Comparison of ENCODE assay signal across 21 mouse cellular contexts in the genomic region with DNA sequence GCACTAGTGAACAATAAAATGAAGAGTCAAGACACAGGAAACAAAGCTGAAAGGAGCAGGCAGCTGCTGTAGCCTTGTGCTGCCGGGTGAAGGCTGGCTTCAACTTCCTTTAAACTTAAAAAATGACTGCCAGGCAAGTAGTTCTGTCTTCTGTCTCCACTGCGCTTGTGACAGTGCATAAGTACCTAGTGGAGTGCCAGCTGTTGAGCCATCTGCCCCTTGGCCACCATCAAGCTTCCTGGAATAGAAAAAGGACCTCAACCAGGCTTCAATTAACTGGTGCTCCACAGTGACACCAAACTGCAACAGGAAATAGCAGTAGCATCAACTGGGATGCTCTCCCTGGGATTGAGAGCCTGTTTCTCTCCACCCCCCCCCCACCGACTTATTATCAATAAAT.
DNase-seq lines count a peak whose midpoint lies in the region; ATAC-seq and TF ChIP-seq lines count a peak whose summit lies in the region.
"Had no signal": no experiment of that assay in that cellular context is flagged by ENCODE, and none has a peak within 500 bp of the region (broad histone marks: within the 10 kb centered on the region; RNA-seq: fewer than 3 reads in every experiment).

No protein-coding gene starts in this region.

- H3K9me3 ChIP-seq in forebrain, embryonic 14.5 days (replicated peaks; ENCODE audit: control insufficient read depth, low read length): no peaks in the 10 kb centered on the region
- H3K9me3 ChIP-seq in forebrain, embryonic 12.5 days: no peaks in the 10 kb centered on the region
- no peaks in the 10 kb centered on the region for H3K9me3 ChIP-seq in hindbrain, embryonic 16.5 days (ENCODE audit: control insufficient read depth, low read length)
- H3K9me3 ChIP-seq in hindbrain, embryonic 10.5 days: no peaks in the 10 kb centered on the region
- H3K9me3 ChIP-seq: embryonic facial prominence, embryonic 13.5 days; forebrain, embryonic 15.5 days; heart, embryonic 15.5 days; hindbrain, embryonic 15.5 days had no signal

- no peak for TF ChIP-seq POLR2A in brain, embryonic 14.5 days (IDR thresholded peaks at IDR 0.05; ENCODE audit: borderline replicate concordance, extremely low read depth, insufficient read depth, insufficient read length, poor library complexity, severe bottlenecking)

- intact Hi-C loops in left cerebral cortex, postnatal 4 days (cut with DNase I): no loop called here
- intact Hi-C loops in left cerebral cortex, postnatal 10 days (cut with DNase I): no loop called here

- H3K4me3 ChIP-seq in forebrain, embryonic 14.5 days (ENCODE audit: low read depth, low read length): no peak overlapping the region
- H3K4me3 ChIP-seq in forebrain, embryonic 12.5 days (replicated peaks): no peak overlapping the region
- no peak overlapping the region for H3K4me3 ChIP-seq in hindbrain, embryonic 16.5 days (ENCODE audit: low read length)
- H3K4me3 ChIP-seq in hindbrain, embryonic 10.5 days: no peak overlapping the region
- H3K4me3 ChIP-seq: embryonic facial prominence, embryonic 13.5 days; forebrain, embryonic 15.5 days; heart, adult 2 months; heart, embryonic 15.5 days; hindbrain, embryonic 15.5 days had no signal

- no peak for TF ChIP-seq CTCF in brain, embryonic 14.5 days (IDR thresholded peaks at IDR 0.05; ENCODE audit: borderline replicate concordance, extremely low read depth, insufficient read depth, insufficient read length)

- WGBS in forebrain, embryonic 14.5 days: 70% methylated on average over 3 of the region's 3 CpGs
- 74% methylated on average over 3 of the region's 3 CpGs for WGBS in forebrain, embryonic 12.5 days
- 59% methylated on average over 3 of the region's 3 CpGs for WGBS in hindbrain, embryonic 16.5 days
- WGBS in hindbrain, embryonic 10.5 days: 77% methylated on average over 3 of the region's 3 CpGs

- no peak overlapping the region for H3K9ac ChIP-seq in forebrain, embryonic 14.5 days (ENCODE audit: low read length)
- no peak overlapping the region for H3K9ac ChIP-seq in forebrain, embryonic 12.5 days
- no peak overlapping the region for H3K9ac ChIP-seq in hindbrain, embryonic 16.5 days (ENCODE audit: low read depth, low read length)
- H3K9ac ChIP-seq: embryonic facial prominence, embryonic 13.5 days; forebrain, embryonic 15.5 days; heart, embryonic 15.5 days; hindbrain, embryonic 15.5 days had no signal

- ATAC-seq in forebrain, embryonic 14.5 days: no peak
- ATAC-seq in forebrain, embryonic 12.5 days (ENCODE audit: low FRiP score): no peak
- ATAC-seq in hindbrain, embryonic 16.5 days: peak; percentile 45; the same call in 1 of the 2 replicates
- ATAC-seq: forebrain, embryonic 15.5 days had no signal

- no peaks in the 10 kb centered on the region for H3K27me3 ChIP-seq in forebrain, embryonic 14.5 days (replicated peaks; ENCODE audit: control insufficient read depth, insufficient read depth, low read length)
- H3K27me3 ChIP-seq in forebrain, embryonic 12.5 days: no peaks in the 10 kb centered on the region
- H3K27me3 ChIP-seq in hindbrain, embryonic 16.5 days (replicated peaks; ENCODE audit: control insufficient read depth, insufficient read depth, low read length): no peaks in the 10 kb centered on the region
- no peaks in the 10 kb centered on the region for H3K27me3 ChIP-seq in hindbrain, embryonic 10.5 days (ENCODE audit: insufficient read depth, poor library complexity, severe bottlenecking)
- H3K27me3 ChIP-seq: embryonic facial prominence, embryonic 13.5 days; heart, embryonic 15.5 days; hindbrain, embryonic 15.5 days had no signal

- 0 out of 2 replicates have a peak, but pooled peaks cover 6% of the 10 kb centered on the region for H3K4me1 ChIP-seq in forebrain, embryonic 14.5 days (ENCODE audit: control insufficient read depth, insufficient read depth, low read length)
- H3K4me1 ChIP-seq in forebrain, embryonic 12.5 days: peaks cover 3% of the 10 kb centered on the region; the same call in 1 of the 2 replicates
- no peaks in the 10 kb centered on the region for H3K4me1 ChIP-seq in hindbrain, embryonic 16.5 days (ENCODE audit: control insufficient read depth, insufficient read depth, low read depth, low read length)
- no peaks in the 10 kb centered on the region for H3K4me1 ChIP-seq in hindbrain, embryonic 10.5 days (replicated peaks)
- H3K4me1 ChIP-seq: embryonic facial prominence, embryonic 13.5 days; heart, embryonic 15.5 days; hindbrain, embryonic 15.5 days had no signal

- no peaks in the 10 kb centered on the region for H3K36me3 ChIP-seq in forebrain, embryonic 14.5 days (ENCODE audit: control insufficient read depth, insufficient read depth, low read length)
- H3K36me3 ChIP-seq in forebrain, embryonic 12.5 days (replicated peaks): no peaks in the 10 kb centered on the region
- no peaks in the 10 kb centered on the region for H3K36me3 ChIP-seq in hindbrain, embryonic 16.5 days (ENCODE audit: control insufficient read depth, insufficient read depth, low read length)
- no peaks in the 10 kb centered on the region for H3K36me3 ChIP-seq in hindbrain, embryonic 10.5 days
- H3K36me3 ChIP-seq: embryonic facial prominence, embryonic 13.5 days; forebrain, embryonic 15.5 days; heart, embryonic 15.5 days; hindbrain, embryonic 15.5 days had no signal

- H3K4me2 ChIP-seq in forebrain, embryonic 14.5 days (ENCODE audit: low read length): no peak overlapping the region
- no peak overlapping the region for H3K4me2 ChIP-seq in forebrain, embryonic 12.5 days
- no peak overlapping the region for H3K4me2 ChIP-seq in hindbrain, embryonic 16.5 days (ENCODE audit: low read length)
- H3K4me2 ChIP-seq: embryonic facial prominence, embryonic 13.5 days; forebrain, embryonic 15.5 days; heart, embryonic 11.5 days; heart, embryonic 15.5 days; hindbrain, embryonic 15.5 days had no signal

- no peak overlapping the region for H3K27ac ChIP-seq in forebrain, embryonic 14.5 days (ENCODE audit: low read depth, low read length)
- no peak overlapping the region for H3K27ac ChIP-seq in forebrain, embryonic 12.5 days
- no peak overlapping the region for H3K27ac ChIP-seq in hindbrain, embryonic 16.5 days (ENCODE audit: low read depth, low read length)
- no peak overlapping the region for H3K27ac ChIP-seq in hindbrain, embryonic 10.5 days
- H3K27ac ChIP-seq: embryonic facial prominence, embryonic 13.5 days; forebrain, embryonic 15.5 days; heart, adult 2 months; heart, embryonic 15.5 days; hindbrain, embryonic 15.5 days had no signal

- peak; percentile 19 for DNase-seq in forebrain, embryonic 14.5 days (ENCODE audit: low spot score)
- DNase-seq in hindbrain, embryonic 10.5 days (ENCODE audit: low spot score): no peak
- peak; percentile 59 for DNase-seq in left cerebral cortex, postnatal 4 days
- no peak for DNase-seq in left cerebral cortex, postnatal 10 days (ENCODE audit: extremely low spot score in 1 of 2, low spot score in 2 of 2)
- DNase-seq in brain, embryonic 14.5 days (ENCODE audit: low read depth): peak; percentile 60
- no peak for DNase-seq in gastrocnemius, postnatal 4 days (ENCODE audit: low spot score in 2 of 2)
- DNase-seq: adrenal gland, adult 2 months; adrenal gland, postnatal 25 days; cerebellum, adult 18-20 months; cerebellum, adult 9-11 months; gastrocnemius, postnatal 10 days; heart, adult 2 months; heart, postnatal 14 days; kidney, adult 18-20 months had no signal

Comparison
In these comparisons a context has a peak if more than half of its experiments do, and no peak if none do; other contexts are left out.
1. DNase-seq: peak in forebrain, embryonic 14.5 days (single experiment), left cerebral cortex, postnatal 4 days (single experiment) and brain, embryonic 14.5 days (single experiment); none in hindbrain, embryonic 10.5 days (single experiment), left cerebral cortex, postnatal 10 days (0 of 2) and gastrocnemius, postnatal 4 days (0 of 2).